Mouse (Mus musculus) ES-E14 (cell line): Measurements from ENCODE around the gene Tasp1.

Experiments
- CHD2 ChIP-seq: IDR thresholded peaks from 2 replicates; pipeline ENCODE4 v1.6.1; 2014; ENCODE audit warnings: mild to moderate bottlenecking, low read depth, low read length, inconsistent platforms
- ZC3H11A ChIP-seq: IDR thresholded peaks from 2 replicates; pipeline ENCODE4 v1.6.1; 2012; ENCODE audit warnings: low read depth, mild to moderate bottlenecking, inconsistent platforms, low read length, borderline replicate concordance
- ZNF384 ChIP-seq: IDR thresholded peaks from 2 replicates; pipeline ENCODE4 v1.6.1; 2012; ENCODE audit warnings: low read depth, low read length, inconsistent platforms

DNA sequence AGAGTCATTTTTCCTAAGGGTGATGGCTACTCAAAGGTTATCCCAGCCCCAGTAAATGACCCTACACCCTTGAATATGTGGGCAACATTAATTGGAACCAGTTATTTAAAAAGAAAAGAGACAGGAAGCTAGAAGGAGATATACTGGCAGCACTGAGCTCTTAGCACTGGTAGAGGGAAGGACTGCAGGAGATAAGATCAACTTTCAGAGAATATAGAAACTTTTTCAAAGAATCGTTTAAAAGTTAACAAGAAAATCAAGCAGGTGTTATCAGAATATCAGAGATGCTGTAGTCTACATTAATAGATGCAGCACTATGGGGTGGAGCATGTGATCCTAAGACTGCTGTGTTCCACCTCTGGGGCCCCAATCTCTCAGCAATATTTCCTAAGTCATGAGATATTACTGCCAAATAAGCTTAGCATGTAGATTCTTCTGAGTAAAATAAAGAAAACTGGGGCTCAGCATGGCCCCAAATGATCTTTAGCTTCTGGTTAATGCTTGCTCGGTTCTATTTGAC, 14.9 kb downstream of the Tasp1 start:
- TF ChIP-seq ZNF384 (no peak), ZC3H11A (no peak), CHD2 (no peak)
